Mouse (Mus musculus) urinary bladder, adult 18-20 months (tissue): ENCODE measurements at regions not wholly inside any gene's neighbourhood (a gene's known extent, or its start where the extent isn't known, plus 50 kb on each side); places are given as distances from the start of the nearest gene placed in this dataset.

Experiments
- DNase-seq, 2 experiments: peaks; one replicate each; pipeline ENCODE4 v3.0.0; 2022; ENCODE audit warnings: low spot score in 2 of 2, mixed read lengths in 2 of 2

DNA sequence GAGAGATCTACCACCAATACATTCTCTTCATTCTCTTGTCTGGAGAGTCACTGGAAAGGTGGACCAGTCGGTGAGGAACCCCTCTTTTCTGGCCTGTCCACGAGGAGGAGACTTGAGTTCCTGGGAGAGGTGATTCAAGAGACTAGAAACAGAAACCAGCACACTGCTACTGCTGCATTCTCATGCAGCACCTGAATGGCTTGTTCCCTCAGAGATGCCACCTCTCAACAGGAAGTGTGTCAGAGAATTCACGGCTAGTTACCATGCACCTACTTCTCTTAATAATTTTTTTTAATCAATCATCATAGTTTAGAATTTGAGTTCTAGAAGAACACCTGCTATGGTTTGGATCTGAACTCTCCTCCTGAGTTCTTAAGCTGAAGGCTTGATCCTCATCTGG lies 52.0 kb upstream of the Dynlrb2 start:
- no peak for DNase-seq

GRCm38 (mm10) chr8:116451397-116451796 lies 53.4 kb upstream of the Dynlrb2 start:
- no peak for DNase-seq

DNA sequence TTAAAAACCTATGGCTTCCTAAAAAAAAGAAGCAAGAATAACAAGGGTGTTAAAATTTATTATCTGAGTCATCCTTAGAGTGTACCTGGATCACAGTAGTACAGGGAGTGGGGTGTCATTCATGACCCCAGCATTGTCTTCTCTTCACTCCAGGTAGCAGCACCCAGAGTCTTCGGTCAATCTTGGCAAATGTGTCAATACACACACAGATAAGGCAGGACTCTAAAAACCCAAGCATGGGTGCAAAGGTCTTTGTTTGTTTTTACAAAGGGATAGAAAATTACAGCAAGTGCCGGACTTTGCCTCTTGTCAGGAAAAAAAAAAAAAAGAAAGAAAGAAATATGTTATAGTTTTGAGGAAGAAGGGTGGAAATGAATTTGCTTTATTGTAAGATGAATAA lies 57.3 kb upstream of the Dynlrb2 start:
- DNase-seq, result no peak

GRCm38 (mm10) chr8:116442827-116443226 lies 61.9 kb upstream of the Dynlrb2 start:
- DNase-seq, result no peak

DNA sequence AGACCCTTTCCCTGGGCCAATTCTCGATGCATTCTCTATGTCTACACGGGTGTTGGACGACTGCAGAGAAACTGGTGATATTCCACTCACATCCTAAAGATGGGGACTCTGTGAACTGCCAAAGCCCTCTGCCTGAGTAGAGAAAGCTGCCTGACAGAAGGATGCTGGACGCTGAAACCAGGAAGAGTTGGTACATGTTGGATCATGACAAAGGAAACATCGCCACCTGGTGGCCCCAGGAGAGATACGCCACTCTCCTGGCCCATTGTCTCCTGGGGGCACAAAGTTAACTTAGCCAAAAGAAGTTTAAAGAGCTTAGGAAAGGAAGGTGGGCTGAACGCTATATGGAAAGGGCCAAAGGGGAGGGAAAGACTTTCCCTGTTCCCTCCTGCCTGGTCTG lies 65.9 kb upstream of the Dynlrb2 start:
- DNase-seq, result peak; percentile 45 to 52

DNA sequence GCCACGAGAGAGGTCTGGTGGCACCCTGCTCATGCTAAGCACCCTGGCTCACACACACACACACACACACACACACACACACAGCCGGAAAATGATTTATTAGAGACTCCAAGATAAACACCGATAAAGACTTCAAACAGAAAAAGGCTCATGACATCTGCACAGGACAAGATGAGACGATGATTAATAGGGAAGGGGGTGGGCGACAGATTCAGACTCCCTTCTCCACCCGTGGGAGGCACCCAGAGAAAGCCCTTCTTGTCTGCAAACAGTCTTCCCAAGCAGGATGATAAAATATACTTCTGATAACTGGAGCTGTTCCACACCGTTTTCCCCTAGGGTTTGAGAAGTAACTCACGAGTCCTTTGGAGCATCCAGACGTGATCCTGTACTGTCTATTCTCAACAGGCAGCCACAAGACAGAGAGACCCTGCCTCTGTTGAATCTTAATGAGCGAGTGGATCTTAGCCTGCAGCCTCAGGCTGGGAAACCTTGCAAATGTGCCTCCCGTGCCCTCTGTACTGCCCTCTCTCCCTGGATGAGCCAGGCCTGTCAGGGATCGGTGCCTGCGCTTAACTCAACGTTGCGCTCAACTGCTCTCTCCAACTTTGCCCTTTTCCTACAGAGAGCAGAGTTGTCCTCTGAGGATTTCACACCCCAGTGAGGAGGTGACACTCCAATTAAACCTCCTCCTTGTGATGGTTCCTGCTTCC lies 69.3 kb upstream of the Dynlrb2 start:
- DNase-seq, result no peak

DNA sequence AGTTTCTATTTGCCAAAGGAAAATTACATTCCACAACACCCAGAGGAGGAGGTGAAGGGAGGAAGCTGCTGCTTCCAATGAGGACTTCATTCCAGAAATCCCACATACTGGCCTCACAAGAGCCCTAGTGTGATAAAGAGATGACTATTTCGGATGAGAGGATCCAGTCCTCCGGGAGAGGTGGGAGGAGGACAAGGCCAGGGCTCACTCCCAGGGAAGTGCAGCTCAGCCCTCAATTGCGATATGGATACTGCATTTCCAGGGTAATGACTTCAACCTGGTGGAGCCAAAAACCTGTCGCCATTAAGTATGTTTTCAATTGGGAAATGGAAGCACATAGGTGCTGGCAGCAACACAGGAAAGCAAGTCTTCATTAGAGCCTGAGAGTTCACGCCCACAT lies 74.7 kb upstream of the Dynlrb2 start:
- DNase-seq, result peak in 1 of 2 experiments; percentile 59

DNA sequence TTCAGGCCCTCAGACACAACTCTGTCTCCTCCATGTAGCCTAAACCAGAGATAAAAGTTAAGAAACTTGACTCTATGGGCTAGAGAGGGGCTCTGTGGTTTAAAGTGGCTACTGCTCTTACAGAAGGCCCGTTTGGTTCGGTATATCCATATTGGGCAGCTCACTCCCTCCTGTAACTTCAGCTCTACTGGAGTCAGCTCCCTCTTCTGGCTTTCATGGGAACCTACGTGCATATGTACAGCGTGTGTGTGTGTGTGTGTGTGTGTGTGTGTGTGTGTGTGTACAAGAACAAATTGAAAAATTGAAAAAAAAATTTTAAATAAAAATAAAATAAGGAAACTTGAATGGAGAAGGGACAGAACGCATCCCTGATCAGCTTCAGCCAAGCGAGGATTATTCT lies 75.1 kb upstream of the Dynlrb2 start:
- no peak for DNase-seq

DNA sequence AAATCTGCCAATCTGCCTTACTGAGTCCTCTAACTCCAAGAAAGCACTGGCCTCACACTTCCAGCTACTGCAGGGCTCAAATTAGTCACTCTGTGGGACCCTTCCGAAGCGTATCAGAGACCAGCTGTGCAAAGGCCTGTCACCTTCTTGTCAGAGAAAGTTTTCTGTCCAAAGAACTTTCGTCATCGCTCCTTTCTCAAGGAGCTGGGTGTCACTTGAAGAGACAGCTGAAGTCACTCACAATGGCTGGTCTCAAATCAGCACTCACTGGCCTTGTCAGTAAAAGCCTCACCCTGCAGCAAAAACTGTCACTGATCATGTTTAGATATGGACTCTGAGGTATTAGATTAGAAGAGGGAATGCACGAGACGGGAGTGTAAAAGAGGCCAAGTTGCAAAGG lies 81.9 kb upstream of the Dynlrb2 start:
- no peak for DNase-seq

DNA sequence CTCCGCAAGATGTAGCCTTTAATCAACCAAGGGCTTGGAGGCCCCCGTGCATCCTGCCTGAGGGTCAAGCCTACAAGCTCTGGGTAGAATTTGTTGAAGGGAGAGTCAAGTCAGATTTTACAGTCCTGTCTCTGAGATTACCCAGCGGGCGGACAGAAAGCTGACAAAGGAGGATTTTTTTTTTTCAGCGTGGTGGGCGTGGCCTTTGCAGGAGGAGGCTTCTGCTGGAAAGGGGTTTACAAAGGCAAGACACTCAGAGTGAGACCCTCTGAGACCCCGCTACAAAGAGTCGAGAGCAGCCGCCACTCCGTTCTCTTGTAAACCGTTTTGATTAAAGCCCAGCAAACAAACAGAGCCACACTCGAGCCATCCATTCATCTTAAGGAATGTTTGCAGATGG lies 92.1 kb upstream of the Dynlrb2 start:
- DNase-seq, result no peak

DNA sequence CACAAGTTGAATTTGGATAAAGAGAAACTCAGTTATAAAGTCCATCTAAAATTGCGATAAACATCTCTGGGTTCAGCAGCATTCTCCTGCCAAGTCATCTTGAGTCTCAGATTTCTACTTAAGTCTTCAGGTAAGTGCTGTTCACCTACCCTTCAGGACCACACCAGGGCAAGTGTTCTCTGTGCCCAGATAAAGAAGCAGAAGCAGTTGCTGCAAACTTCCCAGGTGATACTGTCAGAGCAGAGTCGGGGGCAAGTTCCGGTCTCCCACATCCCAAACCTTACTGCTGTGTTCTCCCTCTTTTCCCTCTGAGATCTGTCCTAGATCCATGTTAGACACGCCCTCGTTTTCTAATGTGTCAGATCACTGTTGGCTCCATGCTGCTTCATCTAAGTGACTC lies 94.7 kb upstream of the Dynlrb2 start:
- no peak for DNase-seq

GRCm38 (mm10) chr8:116409011-116409410 lies 95.8 kb upstream of the Dynlrb2 start:
- DNase-seq, result no peak

DNA sequence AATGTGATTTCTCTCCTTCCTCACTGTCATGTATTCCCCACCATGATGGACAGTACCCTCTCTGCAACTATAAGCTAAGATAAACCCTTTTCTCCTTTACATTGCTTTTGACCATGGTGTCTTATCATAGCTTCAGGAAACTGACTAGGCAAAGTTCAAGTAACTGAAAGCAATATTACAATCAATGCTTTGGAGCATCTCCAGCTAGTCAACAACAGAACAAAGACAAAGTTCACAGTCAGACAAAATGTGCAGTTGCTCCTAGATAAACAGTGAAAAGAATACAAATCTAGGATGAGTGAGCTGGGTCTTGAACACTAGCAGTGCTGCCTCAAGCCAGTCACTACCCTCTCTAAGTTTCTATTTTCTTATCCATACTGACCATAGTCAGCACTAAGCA lies 100.2 kb upstream of the Dynlrb2 start:
- no peak for DNase-seq

DNA sequence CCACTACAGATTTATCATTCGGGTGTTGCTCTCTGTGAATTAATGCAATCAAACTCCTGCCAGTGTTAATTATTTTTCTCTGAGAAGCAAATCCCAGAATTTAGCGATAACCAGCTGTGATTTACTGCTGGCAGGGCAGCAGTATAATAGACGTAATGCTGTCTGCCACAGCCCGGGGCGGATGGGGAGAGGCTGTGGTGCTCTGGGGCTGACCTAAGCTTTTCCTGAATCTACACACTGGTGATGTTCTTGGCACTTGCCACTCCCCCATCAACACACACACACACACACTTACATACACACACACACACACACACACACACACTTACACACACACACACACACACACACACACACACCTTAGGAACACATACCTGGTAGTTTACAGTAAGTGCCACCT lies 101.4 kb upstream of the Dynlrb2 start:
- no peak for DNase-seq

DNA sequence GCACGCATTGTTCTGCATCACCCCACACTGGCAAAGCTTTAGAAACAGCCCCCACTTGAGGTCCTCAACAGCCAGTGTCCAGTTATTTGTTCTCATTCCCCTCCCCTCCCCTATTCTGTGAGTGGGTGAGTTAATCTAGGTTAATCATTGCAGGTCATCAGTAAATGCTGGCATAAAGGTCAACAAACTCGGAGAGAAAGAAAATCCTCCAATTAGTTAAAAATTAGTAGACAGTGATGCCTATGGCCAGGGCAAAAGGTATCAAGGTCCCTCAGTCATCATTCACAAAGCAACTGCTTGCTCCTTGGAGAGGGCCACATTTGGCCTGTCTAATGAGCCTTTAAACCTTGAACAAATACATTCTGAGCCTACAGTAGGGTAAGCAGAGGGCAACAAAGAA lies 105.3 kb upstream of the Dynlrb2 start:
- DNase-seq, result no peak

- no peak for DNase-seq
These were observed 106.1 kb upstream of the Dynlrb2 start for GRCm38 (mm10) chr8:116398565-116399205.

DNA sequence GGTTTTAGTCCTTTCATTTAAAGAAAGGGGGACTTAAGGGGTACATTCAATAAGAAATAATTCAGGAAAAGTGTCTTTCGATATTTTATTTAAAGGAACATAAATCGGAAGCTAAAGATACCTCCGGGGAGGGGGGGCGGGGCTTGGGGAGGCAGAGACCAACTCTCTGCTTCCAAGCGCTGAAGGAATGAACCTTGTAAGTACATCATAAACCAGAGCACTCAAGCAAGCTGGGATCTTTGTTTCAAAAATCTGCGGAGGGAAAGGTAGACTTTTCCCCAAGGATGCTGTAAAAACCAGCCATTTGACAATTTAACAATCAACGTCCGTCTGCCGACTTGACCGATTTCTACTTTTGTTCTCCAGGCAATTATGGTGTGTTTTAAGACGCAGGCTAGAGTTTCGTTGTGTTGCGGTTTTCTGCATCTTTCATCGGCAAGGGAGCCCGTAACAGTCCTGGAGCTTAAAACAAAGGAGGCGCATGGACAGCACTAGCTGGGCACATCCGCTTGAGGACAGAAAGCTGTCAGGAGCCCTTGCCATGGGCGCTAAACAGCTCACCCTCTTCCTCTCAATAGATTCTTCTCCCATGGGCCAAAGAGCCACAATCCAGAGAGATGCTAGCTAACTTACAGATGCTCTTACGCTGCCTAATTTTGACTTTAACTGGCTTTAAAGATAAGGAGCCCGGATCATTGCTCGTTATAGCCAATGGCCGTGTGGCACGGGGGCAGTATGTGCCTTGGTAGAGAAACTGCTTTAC lies 119.4 kb upstream of the Dynlrb2 start:
- DNase-seq, result no peak

DNA sequence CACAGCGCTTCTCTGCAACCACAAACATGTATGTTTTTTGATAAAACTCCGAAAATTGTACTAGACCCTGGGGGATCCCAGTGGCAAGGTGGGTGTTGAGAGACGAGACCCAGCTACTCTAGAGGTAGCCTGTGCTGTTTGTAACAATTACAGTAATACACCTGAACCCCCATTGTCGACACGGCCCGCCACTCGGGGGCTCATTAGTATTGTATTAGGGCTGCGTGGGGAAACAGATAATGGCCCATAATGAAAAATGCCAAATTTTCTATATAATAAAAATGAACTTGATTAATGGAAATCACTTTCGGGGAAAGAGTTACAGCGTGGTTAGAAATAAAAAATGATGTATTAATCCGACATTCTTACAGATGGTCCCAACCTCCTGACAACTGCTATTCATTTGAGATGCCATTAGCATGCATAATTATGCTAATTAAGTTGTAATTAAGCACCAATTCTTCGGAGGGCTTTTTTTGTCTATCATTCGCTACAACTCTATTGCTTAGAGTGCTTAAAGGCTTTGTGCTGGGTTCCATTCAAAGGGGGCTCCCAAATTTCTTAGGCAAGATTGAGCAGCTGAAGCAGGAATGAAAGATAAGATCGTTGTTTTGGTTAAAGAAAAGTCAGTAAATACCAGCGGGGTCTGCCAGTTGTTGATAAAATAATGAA lies 120.2 kb upstream of the Dynlrb2 start:
- no peak for DNase-seq

GRCm38 (mm10) chr8:116383495-116384417 lies 121.0 kb upstream of the Dynlrb2 start:
- DNase-seq, result peak in 1 of 2 experiments; percentile 22

GRCm38 (mm10) chr8:116383036-116383435 lies 121.7 kb upstream of the Dynlrb2 start:
- peak in 1 of 2 experiments; percentile 48 for DNase-seq

DNA sequence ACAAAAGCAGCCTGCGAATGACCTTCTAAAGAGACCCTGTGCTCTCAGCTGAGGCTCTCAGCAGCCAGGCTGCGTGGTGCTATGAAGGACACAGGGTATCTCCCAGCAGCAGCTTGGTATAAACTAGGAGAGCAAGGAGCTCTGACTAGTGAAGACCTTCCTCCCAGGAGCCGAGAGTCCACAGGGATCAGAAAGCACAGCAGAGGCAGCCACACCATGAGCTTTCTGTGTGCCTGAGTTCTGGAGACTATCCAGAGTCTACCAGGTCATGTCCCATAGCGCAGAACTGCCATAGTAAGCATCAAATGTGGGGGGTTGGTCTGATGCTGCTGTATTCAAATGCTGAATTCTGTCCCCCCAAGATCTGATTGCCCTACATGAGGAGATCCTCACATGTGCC lies 124.2 kb upstream of the Dynlrb2 start:
- DNase-seq, result no peak
